Mouse (Mus musculus): ENCODE measurements around the gene Isoc2b. TPM values are rescaled to one million over a fixed set of nuclear protein-coding genes. Genes with fewer than 3 reads are reported as not detected.

Isoc2b gene
- polyA plus RNA-seq, 1 experiment from 2014 or later, result 2.7 TPM

- no peaks in the 10 kb centered on the region for H3K36me3 ChIP-seq (ENCODE audit: poor library complexity, severe bottlenecking)
- peaks cover 4% of the 10 kb centered on the region; the same call in 1 of the 2 replicates for H3K9me3 ChIP-seq (replicated peaks)
- ATAC-seq, result peak; percentile 55
- under 1% methylated on average over 40 of the region's 41 CpGs for WGBS
- peak within 1 kb of the TSS; percentile 92 for H3K4me2 ChIP-seq
- H3K9ac ChIP-seq, result peak within 1 kb of the TSS; percentile 71
- H3K4me3 ChIP-seq, result peak within 1 kb of the TSS; percentile 57
- H3K4me1 ChIP-seq, result peaks cover 32% of the 10 kb centered on the region
- H3K27me3 ChIP-seq, result peaks cover 45% of the 10 kb centered on the region
- peak within 1 kb of the TSS; percentile 63 for H3K27ac ChIP-seq
Observed at GRCm38 (mm10) chr7:4844245-4844916, 25.7 kb downstream of the Isoc2b start, which contains the start of gene Shisa7. Shisa7 (minus strand) TSS chr7:4844696.

- WGBS, result under 1% methylated on average over 34 of the region's 34 CpGs
- Histone ChIP-seq H3K27me3 (peaks cover 45% of the 10 kb centered on the region), H3K4me2 (peak overlapping the region; percentile 92), H3K36me3 (ENCODE audit: poor library complexity, severe bottlenecking) (no peaks in the 10 kb centered on the region), H3K9me3 (replicated peaks) (peaks cover 4% of the 10 kb centered on the region; the same call in 1 of the 2 replicates), H3K27ac (peak overlapping the region; percentile 63), H3K4me1 (peaks cover 32% of the 10 kb centered on the region), H3K9ac (peak overlapping the region; percentile 71), H3K4me3 (peak overlapping the region; percentile 57)
- ATAC-seq, result peak; percentile 54
Observed at GRCm38 (mm10) chr7:4843604-4844244, 26.3 kb downstream of the Isoc2b start.

GRCm38 (mm10) chr7:4842634-4843131, 27.4 kb downstream of the Isoc2b start:
- peak overlapping the region; percentile 57 for H3K4me3 ChIP-seq
- peak overlapping the region; percentile 45 for H3K27ac ChIP-seq
- H3K27me3 ChIP-seq, result peaks cover 49% of the 10 kb centered on the region
- peak; percentile 32 for ATAC-seq
- H3K9me3 ChIP-seq (replicated peaks), result peaks cover 4% of the 10 kb centered on the region; the same call in 1 of the 2 replicates
- no peaks in the 10 kb centered on the region for H3K36me3 ChIP-seq (ENCODE audit: poor library complexity, severe bottlenecking)
- peak overlapping the region; percentile 92 for H3K4me2 ChIP-seq
- under 1% methylated on average over 16 of the region's 16 CpGs for WGBS
- peaks cover 32% of the 10 kb centered on the region for H3K4me1 ChIP-seq
- H3K9ac ChIP-seq, result peak overlapping the region; percentile 71

- Histone ChIP-seq H3K4me2 (peak overlapping the region; percentile 92), H3K9ac (peak overlapping the region; percentile 37), H3K4me1 (peaks cover 32% of the 10 kb centered on the region), H3K27ac (peak overlapping the region; percentile 45), H3K4me3 (peak overlapping the region; percentile 57), H3K9me3 (replicated peaks) (peaks cover 3% of the 10 kb centered on the region; the same call in 1 of the 2 replicates), H3K36me3 (ENCODE audit: poor library complexity, severe bottlenecking) (no peaks in the 10 kb centered on the region), H3K27me3 (peaks cover 51% of the 10 kb centered on the region)
- 51% methylated on average over 5 of the region's 5 CpGs for WGBS
- ATAC-seq, result no peak
Observed at GRCm38 (mm10) chr7:4842077-4842476, 28.0 kb downstream of the Isoc2b start.

- Histone ChIP-seq H3K36me3 (ENCODE audit: poor library complexity, severe bottlenecking) (0 out of 2 replicates have a peak, but pooled peaks cover 8% of the 10 kb centered on the region), H3K4me3 (no peak overlapping the region), H3K27me3 (peaks cover 35% of the 10 kb centered on the region), H3K4me1 (peaks cover 23% of the 10 kb centered on the region), H3K9ac (no peak overlapping the region), H3K27ac (no peak overlapping the region), H3K4me2 (no peak overlapping the region), H3K9me3 (replicated peaks) (no peaks in the 10 kb centered on the region)
- WGBS, result 20% methylated on average over 1 of the region's 1 CpGs
- ATAC-seq, result no peak
Observed at GRCm38 (mm10) chr7:4837639-4838038, 32.4 kb downstream of the Isoc2b start.

- Histone ChIP-seq H3K4me3 (peak overlapping the region; percentile 51), H3K4me2 (peak overlapping the region; percentile 76), H3K9me3 (replicated peaks) (no peaks in the 10 kb centered on the region), H3K27ac (peak overlapping the region; percentile 72), H3K4me1 (peaks cover 11% of the 10 kb centered on the region), H3K36me3 (ENCODE audit: poor library complexity, severe bottlenecking) (0 out of 2 replicates have a peak, but pooled peaks cover 12% of the 10 kb centered on the region), H3K27me3 (peaks cover 30% of the 10 kb centered on the region), H3K9ac (peak overlapping the region; percentile 76)
- peak; percentile 92 for ATAC-seq
- WGBS, result under 1% methylated on average over 47 of the region's 51 CpGs
Observed at GRCm38 (mm10) chr7:4836351-4836792, 33.7 kb downstream of the Isoc2b start.

GRCm38 (mm10) chr7:4835631-4836327, 34.3 kb downstream of the Isoc2b start:
- Histone ChIP-seq H3K27me3 (peaks cover 32% of the 10 kb centered on the region), H3K4me2 (peak overlapping the region; percentile 76), H3K9me3 (replicated peaks) (no peaks in the 10 kb centered on the region), H3K4me3 (peak overlapping the region; percentile 51), H3K4me1 (peaks cover 11% of the 10 kb centered on the region), H3K9ac (peak overlapping the region; percentile 76), H3K36me3 (ENCODE audit: poor library complexity, severe bottlenecking) (0 out of 2 replicates have a peak, but pooled peaks cover 12% of the 10 kb centered on the region), H3K27ac (peak overlapping the region; percentile 72)
- WGBS, result 4% methylated on average over 34 of the region's 34 CpGs
- peak; percentile 16; the same call in 1 of the 2 replicates for ATAC-seq

GRCm38 (mm10) chr7:4830476-4830875, 39.6 kb downstream of the Isoc2b start:
- Histone ChIP-seq H3K36me3 (ENCODE audit: poor library complexity, severe bottlenecking) (peaks cover 35% of the 10 kb centered on the region), H3K27ac (no peak overlapping the region), H3K9me3 (replicated peaks) (no peaks in the 10 kb centered on the region), H3K4me3 (no peak overlapping the region), H3K27me3 (peaks cover 35% of the 10 kb centered on the region), H3K4me2 (no peak overlapping the region), H3K9ac (no peak overlapping the region), H3K4me1 (peaks cover 4% of the 10 kb centered on the region)
- 10% methylated on average over 12 of the region's 12 CpGs for WGBS
- no peak for ATAC-seq

GRCm38 (mm10) chr7:4825365-4825764, 44.7 kb downstream of the Isoc2b start:
- Histone ChIP-seq H3K27ac (no peak overlapping the region), H3K4me1 (no peaks in the 10 kb centered on the region), H3K9ac (no peak overlapping the region), H3K4me3 (no peak overlapping the region), H3K27me3 (peaks cover 17% of the 10 kb centered on the region; the same call in 1 of the 2 replicates), H3K4me2 (no peak overlapping the region), H3K36me3 (ENCODE audit: poor library complexity, severe bottlenecking) (peaks cover 22% of the 10 kb centered on the region), H3K9me3 (replicated peaks) (no peaks in the 10 kb centered on the region)
- 64% methylated on average over 4 of the region's 4 CpGs for WGBS
- ATAC-seq, result no peak

GRCm38 (mm10) chr7:4822162-4822907, 47.7 kb downstream of the Isoc2b start:
- Histone ChIP-seq H3K4me3 (no peak overlapping the region), H3K9ac (no peak overlapping the region), H3K36me3 (ENCODE audit: poor library complexity, severe bottlenecking) (no peaks in the 10 kb centered on the region), H3K27me3 (0 out of 2 replicates have a peak, but pooled peaks cover 8% of the 10 kb centered on the region), H3K4me2 (no peak overlapping the region), H3K9me3 (replicated peaks) (no peaks in the 10 kb centered on the region), H3K4me1 (no peaks in the 10 kb centered on the region), H3K27ac (no peak overlapping the region)
- 81% methylated on average over 6 of the region's 6 CpGs for WGBS
- no peak for ATAC-seq

GRCm38 (mm10) chr7:4821690-4822089, 48.4 kb downstream of the Isoc2b start:
- 74% methylated on average over 4 of the region's 4 CpGs for WGBS
- Histone ChIP-seq H3K4me1 (no peaks in the 10 kb centered on the region), H3K27me3 (0 out of 2 replicates have a peak, but pooled peaks cover 6% of the 10 kb centered on the region), H3K27ac (no peak overlapping the region), H3K4me2 (no peak overlapping the region), H3K9ac (no peak overlapping the region), H3K4me3 (no peak overlapping the region), H3K9me3 (replicated peaks) (no peaks in the 10 kb centered on the region), H3K36me3 (ENCODE audit: poor library complexity, severe bottlenecking) (no peaks in the 10 kb centered on the region)
- no peak for ATAC-seq
